Mouse (Mus musculus) mature B cell (primary cell): ENCODE data around the gene Ankef1.

Experiments used
- in situ Hi-C: fragments of 300-500 bp; cut with MboI; formaldehyde crosslinking; loops from 2 replicates; pipeline ENCODE4 v1.14.3; 2019

The Ankef1 gene

DNA sequence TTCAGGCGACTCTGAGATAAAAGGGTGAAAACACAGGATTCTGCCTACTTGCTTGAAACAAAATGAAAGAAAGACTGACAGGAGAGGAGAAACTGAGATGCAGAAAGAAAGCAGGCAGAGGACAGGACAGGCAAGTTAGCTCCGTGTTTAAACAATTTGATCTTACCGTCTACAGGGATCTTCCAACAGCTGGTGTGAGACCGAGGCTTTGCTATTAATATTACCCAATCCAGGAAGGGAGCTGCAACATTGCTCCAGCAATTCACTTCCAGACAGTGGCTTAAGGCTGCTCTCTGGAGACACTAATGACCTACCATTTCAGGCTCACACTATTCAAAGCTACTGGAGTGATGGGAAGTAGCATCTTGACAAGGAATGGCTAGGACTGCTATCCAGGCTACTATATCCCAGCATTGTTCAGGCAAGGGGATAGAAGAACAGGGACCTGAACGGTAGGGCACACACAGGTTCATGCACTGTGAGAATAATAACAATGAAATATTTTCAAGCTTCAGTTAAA, 99.0 kb downstream of the Ankef1 start:
- in situ Hi-C loops, result no loop called here

DNA sequence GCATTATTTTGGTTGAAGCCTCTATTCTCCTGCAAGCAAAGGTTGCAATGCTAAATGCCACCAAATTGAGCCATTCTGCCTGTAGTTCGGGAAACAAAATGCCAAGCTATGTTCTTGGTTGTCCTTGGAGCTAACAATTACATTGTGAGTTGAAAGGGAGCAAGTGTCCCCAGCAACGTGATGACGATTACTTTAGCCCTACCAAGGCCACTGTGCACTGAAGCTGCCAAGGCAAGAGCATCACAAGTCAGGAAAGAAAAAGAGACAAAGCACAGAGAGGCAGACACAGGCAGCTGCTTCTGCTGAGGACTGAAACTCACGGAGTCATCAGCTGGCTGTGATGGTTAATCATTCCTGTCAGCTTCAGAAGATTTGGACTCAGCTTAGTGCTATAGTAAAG, 99.5 kb downstream of the Ankef1 start:
- in situ Hi-C loops, result no loop called here
